Mouse (Mus musculus) kidney, postnatal 14 days (tissue): Measurements from ENCODE around the gene Slc10a4.
"Not testable (repeated sequence)": the region's sequence is repeated elsewhere in the genome, so short reads cannot be mapped to it uniquely, and the experiment has no call there.

Source experiments
- DNase-seq: peaks from one replicate; pipeline ENCODE4 v3.0.0; 2022; ENCODE audit warnings: mixed read lengths

The Slc10a4 gene

GRCm38 (mm10) chr5:73006784-73007581, at the start of gene Slc10a4:
Gene Slc10a4 (plus strand): TSS chr5:73006883.
- DNase-seq = peak; percentile 26

- no peak for DNase-seq
Observed at GRCm38 (mm10) chr5:72957281-72957680, 49.4 kb upstream of the Slc10a4 start.

- DNase-seq = no peak
Observed at GRCm38 (mm10) chr5:72960096-72960495, 46.6 kb upstream of the Slc10a4 start.

- DNase-seq = no peak
Observed at GRCm38 (mm10) chr5:72965706-72966105, 41.0 kb upstream of the Slc10a4 start.

GRCm38 (mm10) chr5:72972435-72972834, 34.2 kb upstream of the Slc10a4 start:
- DNase-seq = no peak

GRCm38 (mm10) chr5:72972934-72973333, 33.7 kb upstream of the Slc10a4 start:
- no peak for DNase-seq

- no peak for DNase-seq
Observed at GRCm38 (mm10) chr5:72974602-72975001, 32.1 kb upstream of the Slc10a4 start, which contains the start of gene Gm10135. Gene Gm10135 (minus strand): TSS chr5:72974702.

- DNase-seq = no peak
Observed at GRCm38 (mm10) chr5:72975996-72976395, 30.7 kb upstream of the Slc10a4 start.

GRCm38 (mm10) chr5:72976539-72976938, 30.1 kb upstream of the Slc10a4 start:
- DNase-seq = no peak

- DNase-seq = peak; percentile 43
Observed at GRCm38 (mm10) chr5:72984091-72984490, 22.6 kb upstream of the Slc10a4 start.

GRCm38 (mm10) chr5:72987786-72988185, 18.9 kb upstream of the Slc10a4 start:
- DNase-seq = no peak

- no peak for DNase-seq
Observed at GRCm38 (mm10) chr5:72989756-72990155, 16.9 kb upstream of the Slc10a4 start.

- DNase-seq = no peak
Observed at GRCm38 (mm10) chr5:72992474-72992873, 14.2 kb upstream of the Slc10a4 start.

GRCm38 (mm10) chr5:72994424-72994823, 12.3 kb upstream of the Slc10a4 start:
- DNase-seq = no peak

GRCm38 (mm10) chr5:72994928-72995327, 11.8 kb upstream of the Slc10a4 start:
- no peak for DNase-seq

GRCm38 (mm10) chr5:72995379-72995778, 11.3 kb upstream of the Slc10a4 start:
- DNase-seq = no peak

- DNase-seq = not testable (repeated sequence)
Observed at GRCm38 (mm10) chr5:72998546-72998945, 8.1 kb upstream of the Slc10a4 start.

- no peak for DNase-seq
Observed at GRCm38 (mm10) chr5:73004046-73004445, 2.6 kb upstream of the Slc10a4 start.

- DNase-seq = no peak
Observed at GRCm38 (mm10) chr5:73007582-73007959, 888 bp downstream of the Slc10a4 start.

- DNase-seq = not testable (repeated sequence)
Observed at GRCm38 (mm10) chr5:73008230-73008629, 1.5 kb downstream of the Slc10a4 start.

GRCm38 (mm10) chr5:73011806-73012205, 5.1 kb downstream of the Slc10a4 start:
- not testable (repeated sequence) for DNase-seq

- DNase-seq = not testable (repeated sequence)
Observed at GRCm38 (mm10) chr5:73012884-73013610, 6.4 kb downstream of the Slc10a4 start.

- DNase-seq = not testable (repeated sequence)
Observed at GRCm38 (mm10) chr5:73013611-73014287, 7.1 kb downstream of the Slc10a4 start.
